Mouse (Mus musculus): ENCODE measurements around the gene Gm28038. TPM values are rescaled to one million over a fixed set of nuclear protein-coding genes. Genes with fewer than 3 reads are reported as not detected.

Gm28038 gene
- polyA plus RNA-seq, 1 experiment, result not detected

GRCm38 (mm10) chr2:30265767-30266253, 15.0 kb upstream of the Gm28038 start, which contains the start of gene Phyhd1:
TSS of gene Phyhd1 (plus strand) at chr2:30266203.
- H3K4me3 ChIP-seq (replicated peaks; ENCODE audit: control insufficient read depth, low read depth, low read length), result no peak within 1 kb of the TSS
- H3K4me1 ChIP-seq (ENCODE audit: control insufficient read depth, insufficient read depth, low read length), result no peaks in the 10 kb centered on the region; the same call in 1 of the 2 replicates
- TF ChIP-seq POLR2A (IDR thresholded peaks at IDR 0.05; ENCODE audit: borderline replicate concordance, control insufficient read depth, low read depth, low read length) (no peak), CTCF (IDR thresholded peaks at IDR 0.05; ENCODE audit: control insufficient read depth, insufficient read depth, low read length) (no peak)
- H3K27ac ChIP-seq (ENCODE audit: control insufficient read depth, insufficient read depth, low read depth, low read length, poor library complexity), result peak within 1 kb of the TSS; percentile 19; the same call in 1 of the 2 replicates
- WGBS, result 68% methylated on average over 5 of the region's 5 CpGs

- H3K4me1 ChIP-seq (ENCODE audit: control insufficient read depth, insufficient read depth, low read length), result no peaks in the 10 kb centered on the region; the same call in 1 of the 2 replicates
Measured at GRCm38 (mm10) chr2:30266392-30266941, 14.4 kb upstream of the Gm28038 start.

GRCm38 (mm10) chr2:30267466-30267865, 13.4 kb upstream of the Gm28038 start:
- H3K4me3 ChIP-seq (replicated peaks; ENCODE audit: control insufficient read depth, low read depth, low read length), result no peak overlapping the region
- no peaks in the 10 kb centered on the region; the same call in 1 of the 2 replicates for H3K4me1 ChIP-seq (ENCODE audit: control insufficient read depth, insufficient read depth, low read length)
- 89% methylated on average over 2 of the region's 2 CpGs for WGBS
- TF ChIP-seq CTCF (IDR thresholded peaks at IDR 0.05; ENCODE audit: control insufficient read depth, insufficient read depth, low read length) (no peak), POLR2A (IDR thresholded peaks at IDR 0.05; ENCODE audit: borderline replicate concordance, control insufficient read depth, low read depth, low read length) (no peak)
- H3K27ac ChIP-seq (ENCODE audit: control insufficient read depth, insufficient read depth, low read depth, low read length, poor library complexity), result no peak overlapping the region

More at GRCm38 (mm10) chr2:30266392-30266941, 14.4 kb upstream of the Gm28038 start:
- TF ChIP-seq CTCF (IDR thresholded peaks at IDR 0.05; ENCODE audit: control insufficient read depth, insufficient read depth, low read length), result no peak
- no peak for TF ChIP-seq POLR2A (IDR thresholded peaks at IDR 0.05; ENCODE audit: borderline replicate concordance, control insufficient read depth, low read depth, low read length)
- WGBS, result 44% methylated on average over 4 of the region's 4 CpGs
- Histone ChIP-seq H3K4me3 (replicated peaks; ENCODE audit: control insufficient read depth, low read depth, low read length) (no peak overlapping the region), H3K27ac (ENCODE audit: control insufficient read depth, insufficient read depth, low read depth, low read length, poor library complexity) (peak overlapping the region; percentile 19; the same call in 1 of the 2 replicates)

GRCm38 (mm10) chr2:30268371-30268770, 12.5 kb upstream of the Gm28038 start:
- WGBS, result 71% methylated on average over 4 of the region's 4 CpGs
- no peak overlapping the region for H3K4me3 ChIP-seq (replicated peaks; ENCODE audit: control insufficient read depth, low read depth, low read length)
- no peak overlapping the region for H3K27ac ChIP-seq (ENCODE audit: control insufficient read depth, insufficient read depth, low read depth, low read length, poor library complexity)
- no peak for TF ChIP-seq CTCF (IDR thresholded peaks at IDR 0.05; ENCODE audit: control insufficient read depth, insufficient read depth, low read length)
- no peaks in the 10 kb centered on the region; the same call in 1 of the 2 replicates for H3K4me1 ChIP-seq (ENCODE audit: control insufficient read depth, insufficient read depth, low read length)

- Histone ChIP-seq H3K4me3 (replicated peaks; ENCODE audit: control insufficient read depth, low read depth, low read length) (no peak overlapping the region), H3K4me1 (ENCODE audit: control insufficient read depth, insufficient read depth, low read length) (no peaks in the 10 kb centered on the region; the same call in 1 of the 2 replicates), H3K27ac (ENCODE audit: control insufficient read depth, insufficient read depth, low read depth, low read length, poor library complexity) (no peak overlapping the region)
- WGBS, result 65% methylated on average over 17 of the region's 17 CpGs
- TF ChIP-seq CTCF (IDR thresholded peaks at IDR 0.05; ENCODE audit: control insufficient read depth, insufficient read depth, low read length), result no peak
- TF ChIP-seq POLR2A (IDR thresholded peaks at IDR 0.05; ENCODE audit: borderline replicate concordance, control insufficient read depth, low read depth, low read length), result no peak
Measured at GRCm38 (mm10) chr2:30269241-30269990, 11.4 kb upstream of the Gm28038 start.

- no peak overlapping the region for H3K27ac ChIP-seq (ENCODE audit: control insufficient read depth, insufficient read depth, low read depth, low read length, poor library complexity)
- TF ChIP-seq POLR2A (IDR thresholded peaks at IDR 0.05; ENCODE audit: borderline replicate concordance, control insufficient read depth, low read depth, low read length) (no peak), CTCF (IDR thresholded peaks at IDR 0.05; ENCODE audit: control insufficient read depth, insufficient read depth, low read length) (peak; percentile 26; the same call in 1 of the 2 replicates)
- no peak overlapping the region for H3K4me3 ChIP-seq (replicated peaks; ENCODE audit: control insufficient read depth, low read depth, low read length)
- no peaks in the 10 kb centered on the region; the same call in 1 of the 2 replicates for H3K4me1 ChIP-seq (ENCODE audit: control insufficient read depth, insufficient read depth, low read length)
- 0% methylated on average over 1 of the region's 1 CpGs for WGBS
Measured at GRCm38 (mm10) chr2:30270134-30270533, 10.7 kb upstream of the Gm28038 start.

GRCm38 (mm10) chr2:30281651-30282050, 808 bp downstream of the Gm28038 start:
- no peak overlapping the region for H3K4me3 ChIP-seq (replicated peaks; ENCODE audit: control insufficient read depth, low read depth, low read length)
- TF ChIP-seq CTCF (IDR thresholded peaks at IDR 0.05; ENCODE audit: control insufficient read depth, insufficient read depth, low read length) (no peak), POLR2A (IDR thresholded peaks at IDR 0.05; ENCODE audit: borderline replicate concordance, control insufficient read depth, low read depth, low read length) (no peak)
- H3K4me1 ChIP-seq (ENCODE audit: control insufficient read depth, insufficient read depth, low read length), result peaks cover 3% of the 10 kb centered on the region; the same call in 1 of the 2 replicates
- WGBS, result 80% methylated on average over 3 of the region's 3 CpGs
- no peak overlapping the region for H3K27ac ChIP-seq (ENCODE audit: control insufficient read depth, insufficient read depth, low read depth, low read length, poor library complexity)

GRCm38 (mm10) chr2:30283193-30283592, 2.4 kb downstream of the Gm28038 start:
- H3K4me3 ChIP-seq (replicated peaks; ENCODE audit: control insufficient read depth, low read depth, low read length), result no peak overlapping the region
- H3K4me1 ChIP-seq (ENCODE audit: control insufficient read depth, insufficient read depth, low read length), result peaks cover 3% of the 10 kb centered on the region; the same call in 1 of the 2 replicates
- 83% methylated on average over 2 of the region's 2 CpGs for WGBS
- H3K27ac ChIP-seq (ENCODE audit: control insufficient read depth, insufficient read depth, low read depth, low read length, poor library complexity), result no peak overlapping the region
- TF ChIP-seq POLR2A (IDR thresholded peaks at IDR 0.05; ENCODE audit: borderline replicate concordance, control insufficient read depth, low read depth, low read length), result no peak
- no peak for TF ChIP-seq CTCF (IDR thresholded peaks at IDR 0.05; ENCODE audit: control insufficient read depth, insufficient read depth, low read length)

Data from bone marrow, adult 2 months (tissue).